ENCODE assay signal across 9 mouse cellular contexts in genomic region chr9:45146267-45146597, GRCm38 (mm10). TPM values are rescaled to one million over a fixed set of nuclear protein-coding genes. Genes with fewer than 3 reads are reported as not detected.
DNase-seq lines count a peak whose midpoint lies in the region; ATAC-seq and TF ChIP-seq lines count a peak whose summit lies in the region.
"Had no signal": no experiment of that assay in that cellular context is flagged by ENCODE, and none has a peak within 500 bp of the region (broad histone marks: within the 10 kb centered on the region; RNA-seq: fewer than 3 reads in every experiment).

No protein-coding gene starts in this region.

- no peak overlapping the region for H3K27ac ChIP-seq in CH12.LX (ENCODE audit: insufficient read depth, low read depth)
- no peak overlapping the region for H3K27ac ChIP-seq in lung, embryonic 14.5 days (ENCODE audit: low read depth)
- no peak overlapping the region for H3K27ac ChIP-seq in olfactory bulb, adult 2 months (ENCODE audit: insufficient read depth, low read depth, low read length)
- no peak overlapping the region for H3K27ac ChIP-seq in thymus, adult 2 months (ENCODE audit: control insufficient read depth, insufficient read depth, low read length)

- DNase-seq in CH12.LX (ENCODE audit: extremely low read depth) = peak; percentile 64
- peak; percentile 81 for DNase-seq in brain, adult 2 months (ENCODE audit: low read depth, low spot score)
- DNase-seq in heart, postnatal 36 days = peak; percentile 68 to 75
- DNase-seq in layer of hippocampus, adult 11-12 months (ENCODE audit: low spot score) = peak; percentile 80
- peak; percentile 86 for DNase-seq in lung, embryonic 14.5 days
- DNase-seq in thymus, adult 2 months = peak; percentile 88

- no peak overlapping the region for H3K4me3 ChIP-seq in CH12.LX (replicated peaks in 1 of 3; ENCODE audit: low read depth in 2 of 3, low read length in 2 of 3, poor library complexity in 1 of 3)
- peak overlapping the region; percentile 21; the same call in 1 of the 2 replicates for H3K4me3 ChIP-seq in lung, embryonic 14.5 days (ENCODE audit: low read depth, low read length)
- H3K4me3 ChIP-seq in olfactory bulb, adult 2 months (ENCODE audit: insufficient read depth, low read depth, low read length) = peak overlapping the region; percentile 6; the same call in 1 of the 2 replicates
- H3K4me3 ChIP-seq in thymus, adult 2 months (ENCODE audit: control insufficient read depth, insufficient read depth, low read length) = peak overlapping the region; percentile 55
- H3K4me3 ChIP-seq: erythroblast, embryonic 14.5 days had no signal

- peak; percentile 87 to 95 for TF ChIP-seq CTCF in CH12.LX (conservative IDR thresholded peaks at IDR 0.05 in 1 of 2, IDR thresholded peaks at IDR 0.05 in 1 of 2; ENCODE audit: low read depth in 2 of 2, low read length in 2 of 2)
- TF ChIP-seq CTCF in lung, embryonic 14.5 days (IDR thresholded peaks at IDR 0.05; ENCODE audit: low read depth) = peak; percentile 94
- TF ChIP-seq CTCF in olfactory bulb, adult 2 months (IDR thresholded peaks at IDR 0.05; ENCODE audit: insufficient read depth, low read depth, low read length) = no peak
- TF ChIP-seq CTCF in thymus, adult 2 months (IDR thresholded peaks at IDR 0.05; ENCODE audit: borderline replicate concordance, control insufficient read depth, extremely low read depth, insufficient read depth, low read length, poor library complexity) = no peak

- no peak for TF ChIP-seq EP300 in CH12.LX (IDR thresholded peaks at IDR 0.05; ENCODE audit: low read length)

- in situ Hi-C loops in CH12.LX (cut with MboI; ENCODE audit: low pct_ligation_motif_present, low pct_unique_long_range_greater_than_20kb, low sequenced_read_pairs) = no loop called here

- peaks cover 92% of the 10 kb centered on the region for H3K27me3 ChIP-seq in CH12.LX (replicated peaks)
- H3K27me3 ChIP-seq in lung, embryonic 14.5 days (ENCODE audit: insufficient read depth, low read length) = peaks cover 35% of the 10 kb centered on the region
- H3K27me3 ChIP-seq in thymus, adult 2 months (ENCODE audit: control insufficient read depth, insufficient read depth, low read length) = no peaks in the 10 kb centered on the region

- TF ChIP-seq POLR2A in CH12.LX (IDR thresholded peaks at IDR 0.05; ENCODE audit: low read depth, low read length) = no peak
- TF ChIP-seq POLR2A in olfactory bulb, adult 2 months (IDR thresholded peaks at IDR 0.05; ENCODE audit: insufficient read depth, low read depth, low read length) = no peak
- no peak for TF ChIP-seq POLR2A in thymus, adult 2 months (IDR thresholded peaks at IDR 0.05; ENCODE audit: control insufficient read depth, extremely low read depth, insufficient read depth, low read length, poor library complexity)

- intact Hi-C loops in heart, postnatal 36 days (cut with DNase I) = loop anchor here (1.0 to 5.0 kb wide), 3 partner anchors 25 to 179 kb away; partner anchors contain the start of gene Ube4a

- no peaks in the 10 kb centered on the region for H3K36me3 ChIP-seq in CH12.LX (replicated peaks in 1 of 2; ENCODE audit: control insufficient read depth in 1 of 2, insufficient read depth in 1 of 2, low read length in 1 of 2)
- no peaks in the 10 kb centered on the region for H3K36me3 ChIP-seq in lung, embryonic 14.5 days (ENCODE audit: insufficient read depth)
- H3K36me3 ChIP-seq in thymus, adult 2 months (ENCODE audit: control insufficient read depth, insufficient read depth, low read length) = no peaks in the 10 kb centered on the region

- 2% methylated on average over 5 of the region's 5 CpGs for WGBS in lung, embryonic 14.5 days
- WGBS in olfactory bulb, adult 2 months = 3% methylated on average over 5 of the region's 5 CpGs
- 1% methylated on average over 5 of the region's 5 CpGs for WGBS in thymus, adult 2 months

- H3K9me3 ChIP-seq in CH12.LX (replicated peaks; ENCODE audit: low read length) = no peaks in the 10 kb centered on the region
- H3K9me3 ChIP-seq in lung, embryonic 14.5 days (ENCODE audit: low read depth, low read length) = no peaks in the 10 kb centered on the region

- H3K9ac ChIP-seq in CH12.LX (ENCODE audit: insufficient read depth, low read depth) = no peak overlapping the region
- peak overlapping the region; percentile 37; the same call in 1 of the 2 replicates for H3K9ac ChIP-seq in lung, embryonic 14.5 days

- TF ChIP-seq RAD21 in CH12.LX (IDR thresholded peaks at IDR 0.05; ENCODE audit: low read depth, low read length) = peak; percentile 96

- dilution Hi-C loops in CH12.LX (cut with MboI; ENCODE audit: extremely low pct_ligation_motif_present, extremely low pct_unique_long_range_greater_than_20kb, low sequenced_read_pairs) = no loop called here

- 0 out of 2 replicates have a peak, but pooled peaks have one; percentile 34 for ATAC-seq in erythroblast, adult 5-6 weeks (replicated peaks; ENCODE audit: low FRiP score, poor library complexity, severe bottlenecking)
- no peak for ATAC-seq in lung, embryonic 14.5 days (ENCODE audit: insufficient read depth)

- H3K4me2 ChIP-seq in CH12.LX (ENCODE audit: insufficient read depth, low read depth, poor library complexity, severe bottlenecking) = 0 out of 2 replicates have a peak overlapping the region, but pooled peaks have one; percentile 27
- H3K4me2 ChIP-seq in lung, embryonic 14.5 days = peak overlapping the region; percentile 62

- H3K4me1 ChIP-seq in CH12.LX (ENCODE audit: control insufficient read depth in 1 of 2, insufficient read depth in 2 of 2) = 0 out of 4 replicates have a peak, but pooled peaks cover 0 to 4% of the 10 kb centered on the region in 2 experiments
- no peaks in the 10 kb centered on the region for H3K4me1 ChIP-seq in lung, embryonic 14.5 days (ENCODE audit: insufficient read depth)
- peaks cover 5% of the 10 kb centered on the region for H3K4me1 ChIP-seq in olfactory bulb, adult 2 months (ENCODE audit: control insufficient read depth, insufficient read depth, low read length)
- peaks cover 38% of the 10 kb centered on the region for H3K4me1 ChIP-seq in thymus, adult 2 months (replicated peaks; ENCODE audit: control insufficient read depth, insufficient read depth, low read length)

- no peaks in the 10 kb centered on the region for H3K79me2 ChIP-seq in CH12.LX (replicated peaks; ENCODE audit: control insufficient read depth, extremely low read depth, insufficient read depth, poor library complexity, severe bottlenecking)

TF ChIP-seq in CH12.LX, 34 proteins besides CTCF, POLR2A, EP300 and RAD21 (continues in another document):
- TF ChIP-seq TBP (conservative IDR thresholded peaks at IDR 0.05; ENCODE audit: low read depth, low read length) (no peak), UBTF (IDR thresholded peaks at IDR 0.05; ENCODE audit: low read depth, low read length) (no peak), JUND (conservative IDR thresholded peaks at IDR 0.05; ENCODE audit: low read depth, low read length) (0 out of 2 replicates have a peak, but pooled peaks have one; percentile 15), MAX (IDR thresholded peaks at IDR 0.05; ENCODE audit: low read length) (peak; percentile 73), BHLHE40 (IDR thresholded peaks at IDR 0.05; ENCODE audit: low read depth, low read length) (no peak; the same call in 1 of the 2 replicates), TCF12 (IDR thresholded peaks at IDR 0.05; ENCODE audit: low read depth, low read length) (no peak)

RNA-seq across cellular contexts. Expression of gene Scn4b, which starts 8.0 kb away (rescaled TPM):
- 0.04 TPM in 1 of 2 replicates, not detected in the other for total RNA-seq in CH12.LX (2012; rRNA removed)
- 0.04 TPM in 1 of 2 replicates, not detected in the other for total RNA-seq in CH12.LX (2014; rRNA removed)
- polyA plus RNA-seq in CH12.LX (2012; ENCODE audit: insufficient read length, low read depth) = not detected in 2 replicates
- total RNA-seq in erythroblast, adult 5-6 weeks (2015; ENCODE audit: low replicate concordance) = not detected in 2 replicates
- total RNA-seq in erythroblast, adult 5-6 weeks (2017; ENCODE audit: low replicate concordance) = not detected in 2 replicates
- total RNA-seq in heart, postnatal 36 days (2021) = 1 to 10 TPM; 6.3 to 7.6 TPM
- polyA plus RNA-seq in lung, embryonic 14.5 days (2014; fragmentation: Nextera tagmentation; extraction: Ambion mirVana) = not detected in 2 replicates
- polyA plus RNA-seq in olfactory bulb, adult 2 months (2012; ENCODE audit: insufficient read depth, insufficient read length, low replicate concordance, missing spikeins) = not detected in 2 replicates
- polyA plus RNA-seq in thymus, adult 2 months (2012; rRNA removed) = 20.5 and 26.2 TPM in 2 replicates
- polyA plus RNA-seq: erythroblast, embryonic 14.5 days had no signal

RNA-seq across cellular contexts. Expression of gene Scn2b, which starts 28.6 kb away (rescaled TPM):
- 0.04 TPM in 1 of 2 replicates, not detected in the other for total RNA-seq in CH12.LX (2012; rRNA removed)
- total RNA-seq in CH12.LX (2014; rRNA removed) = not detected in 2 replicates
- 0.07 TPM in 1 of 2 replicates, not detected in the other for polyA plus RNA-seq in CH12.LX (2012; ENCODE audit: insufficient read length, low read depth)
- 0.77 TPM in 1 of 2 replicates, not detected in the other for total RNA-seq in erythroblast, adult 5-6 weeks (2015; ENCODE audit: low replicate concordance)
- total RNA-seq in erythroblast, adult 5-6 weeks (2017; ENCODE audit: low replicate concordance) = not detected in 2 replicates
- 1 to 10 TPM; 1.2 to 1.4 TPM for total RNA-seq in heart, postnatal 36 days (2021)
- 3.2 and 3.9 TPM in 2 replicates for polyA plus RNA-seq in lung, embryonic 14.5 days (2014; fragmentation: Nextera tagmentation; extraction: Ambion mirVana)
- polyA plus RNA-seq in olfactory bulb, adult 2 months (2012; ENCODE audit: insufficient read depth, insufficient read length, low replicate concordance, missing spikeins) = not detected in 2 replicates
- 5.2 and 9.8 TPM in 2 replicates for polyA plus RNA-seq in thymus, adult 2 months (2012; rRNA removed)
- polyA plus RNA-seq: erythroblast, embryonic 14.5 days had no signal

RNA-seq across cellular contexts. Expression of gene BC049352, which starts 35.6 kb away (rescaled TPM):
- total RNA-seq in CH12.LX (2012; rRNA removed) = not detected in 2 replicates
- total RNA-seq in CH12.LX (2014; rRNA removed) = not detected in 2 replicates
- polyA plus RNA-seq in CH12.LX (2012; ENCODE audit: insufficient read length, low read depth) = 0.14 and 0.17 TPM in 2 replicates
- not detected in 2 replicates for total RNA-seq in erythroblast, adult 5-6 weeks (2015; ENCODE audit: low replicate concordance)
- total RNA-seq in erythroblast, adult 5-6 weeks (2017; ENCODE audit: low replicate concordance) = not detected in 2 replicates
- total RNA-seq in heart, postnatal 36 days (2021) = not detected
- 0.13 TPM in 1 of 2 replicates, not detected in the other for polyA plus RNA-seq in lung, embryonic 14.5 days (2014; fragmentation: Nextera tagmentation; extraction: Ambion mirVana)
- polyA plus RNA-seq in olfactory bulb, adult 2 months (2012; ENCODE audit: insufficient read depth, insufficient read length, low replicate concordance, missing spikeins) = not detected in 2 replicates
- 1.7 and 4.5 TPM in 2 replicates for polyA plus RNA-seq in thymus, adult 2 months (2012; rRNA removed)
- polyA plus RNA-seq: erythroblast, embryonic 14.5 days had no signal

RNA-seq across cellular contexts. Expression of gene Tmprss4, which starts 57.7 kb away (rescaled TPM):
- total RNA-seq in CH12.LX (2012; rRNA removed) = not detected in 2 replicates
- not detected in 2 replicates for total RNA-seq in CH12.LX (2014; rRNA removed)
- polyA plus RNA-seq in CH12.LX (2012; ENCODE audit: insufficient read length, low read depth) = not detected in 2 replicates
- not detected in 2 replicates for total RNA-seq in erythroblast, adult 5-6 weeks (2015; ENCODE audit: low replicate concordance)
- not detected in 2 replicates for total RNA-seq in erythroblast, adult 5-6 weeks (2017; ENCODE audit: low replicate concordance)
- not detected for total RNA-seq in heart, postnatal 36 days (2021)
- 0.54 and 1.1 TPM in 2 replicates for polyA plus RNA-seq in lung, embryonic 14.5 days (2014; fragmentation: Nextera tagmentation; extraction: Ambion mirVana)
- not detected in 2 replicates for polyA plus RNA-seq in olfactory bulb, adult 2 months (2012; ENCODE audit: insufficient read depth, insufficient read length, low replicate concordance, missing spikeins)
- 7.4 and 16.1 TPM in 2 replicates for polyA plus RNA-seq in thymus, adult 2 months (2012; rRNA removed)
- polyA plus RNA-seq: erythroblast, embryonic 14.5 days had no signal

Comparison
In these comparisons a context has a peak if more than half of its experiments do, and no peak if none do; other contexts are left out.
1. H3K4me3 ChIP-seq: peak in lung, embryonic 14.5 days (single experiment), olfactory bulb, adult 2 months (single experiment) and thymus, adult 2 months (single experiment); none in CH12.LX (0 of 3).
2. CTCF ChIP-seq: peak in CH12.LX (2 of 2) and lung, embryonic 14.5 days (single experiment); none in olfactory bulb, adult 2 months (single experiment) and thymus, adult 2 months (single experiment).
3. Peak in every context shown above with its lines, with median percentiles within 50 percentile points of each other: DNase-seq.